Mouse (Mus musculus) limb, embryonic 12.5 days (tissue): Measurements from ENCODE around the gene Mybpc1. TPM values are rescaled to one million over a fixed set of nuclear protein-coding genes. Genes with fewer than 3 reads are reported as not detected.
"Not testable (repeated sequence)": the region's sequence is repeated elsewhere in the genome, so short reads cannot be mapped to it uniquely, and the experiment has no call there.

ENCODE experiments used
- ATAC-seq: fragments of 200-750 bp; cut with Nextera tagmentation; 2 replicates; pipeline ENCODE4 v1.8.0; 2017; ENCODE audit warnings: low read depth, moderate TSS enrichment; ENCODE audit not compliant: insufficient number of reproducible peaks, insufficient read depth, low FRiP score, low TSS enrichment
- H3K27ac ChIP-seq: fragments of 300-500 bp; sonication (generic); 2 replicates; pipeline ENCODE4 v1.5.1; 2016; ENCODE audit warnings: mild to moderate bottlenecking, moderate library complexity
- H3K27me3 ChIP-seq: fragments of 300-500 bp; sonication (generic); 2 replicates; pipeline ENCODE4 v1.6.1; 2016; ENCODE audit warnings: mild to moderate bottlenecking, moderate library complexity
- H3K36me3 ChIP-seq: fragments of 300-500 bp; sonication (generic); 2 replicates; pipeline ENCODE4 v1.6.1; 2016; ENCODE audit warnings: mild to moderate bottlenecking, moderate library complexity
- H3K4me1 ChIP-seq: fragments of 300-500 bp; sonication (generic); replicated peaks from 2 replicates; pipeline ENCODE4 v1.6.1; 2016
- H3K4me2 ChIP-seq: fragments of 300-500 bp; sonication (generic); 2 replicates; pipeline ENCODE4 v1.6.1; 2016; ENCODE audit warnings: mild to moderate bottlenecking, moderate library complexity
- H3K4me3 ChIP-seq: fragments of 300-500 bp; sonication (generic); replicated peaks from 2 replicates; pipeline ENCODE4 v1.5.1; 2016; ENCODE audit warnings: mild to moderate bottlenecking
- H3K9ac ChIP-seq: fragments of 300-500 bp; sonication (generic); replicated peaks from 2 replicates; pipeline ENCODE4 v1.6.1; 2016; ENCODE audit warnings: mild to moderate bottlenecking, moderate library complexity
- H3K9me3 ChIP-seq: fragments of 300-500 bp; sonication (generic); 2 replicates; pipeline ENCODE4 v1.6.1; 2016; ENCODE audit warnings: mild to moderate bottlenecking, moderate library complexity
- WGBS: fragments of 180-500 bp; shearing (Covaris S2); methylation state at CpG from one replicate; pipeline ENCODE4 v1.1.7; 2016; 5-methylcytosine and 5-hydroxymethylcytosine counted together
- polyA plus RNA-seq: library from polyadenylated mRNA; unstranded; fragments of >200 nt; fragmentation: Nextera tagmentation; extraction: Ambion mirVana; gene quantifications from 2 replicates; pipeline ENCODE4 v1.2.1, GENCODE M21; 2016

Mybpc1 gene
- polyA plus RNA-seq, 1 experiment from 2014 or later: 19.4 TPM

GRCm38 (mm10) chr10:88552738-88553137 lies 52.2 kb downstream of the Mybpc1 start:
- Histone ChIP-seq H3K9me3 (no peaks in the 10 kb centered on the region), H3K27me3 (no peaks in the 10 kb centered on the region), H3K36me3 (no peaks in the 10 kb centered on the region), H3K27ac (no peak overlapping the region), H3K4me2 (no peak overlapping the region), H3K9ac (no peak overlapping the region), H3K4me3 (no peak overlapping the region), H3K4me1 (no peaks in the 10 kb centered on the region)
- WGBS: 94% methylated on average over 2 of the region's 2 CpGs
- no peak for ATAC-seq

GRCm38 (mm10) chr10:88550225-88550624 lies 54.7 kb downstream of the Mybpc1 start:
- Histone ChIP-seq H3K36me3 (no peaks in the 10 kb centered on the region), H3K4me2 (no peak overlapping the region), H3K4me3 (no peak overlapping the region), H3K9me3 (no peaks in the 10 kb centered on the region), H3K27ac (no peak overlapping the region), H3K9ac (no peak overlapping the region), H3K4me1 (no peaks in the 10 kb centered on the region), H3K27me3 (no peaks in the 10 kb centered on the region)
- WGBS: 81% methylated on average over 3 of the region's 3 CpGs
- no peak for ATAC-seq

GRCm38 (mm10) chr10:88547635-88548034 lies 57.3 kb downstream of the Mybpc1 start:
- Histone ChIP-seq H3K4me2 (no peak overlapping the region), H3K27ac (no peak overlapping the region), H3K4me1 (no peaks in the 10 kb centered on the region), H3K9ac (no peak overlapping the region), H3K27me3 (no peaks in the 10 kb centered on the region), H3K36me3 (no peaks in the 10 kb centered on the region), H3K9me3 (peaks cover 8% of the 10 kb centered on the region; the same call in 1 of the 2 replicates), H3K4me3 (no peak overlapping the region)
- 40% methylated on average over 2 of the region's 2 CpGs for WGBS
- no peak for ATAC-seq

DNA sequence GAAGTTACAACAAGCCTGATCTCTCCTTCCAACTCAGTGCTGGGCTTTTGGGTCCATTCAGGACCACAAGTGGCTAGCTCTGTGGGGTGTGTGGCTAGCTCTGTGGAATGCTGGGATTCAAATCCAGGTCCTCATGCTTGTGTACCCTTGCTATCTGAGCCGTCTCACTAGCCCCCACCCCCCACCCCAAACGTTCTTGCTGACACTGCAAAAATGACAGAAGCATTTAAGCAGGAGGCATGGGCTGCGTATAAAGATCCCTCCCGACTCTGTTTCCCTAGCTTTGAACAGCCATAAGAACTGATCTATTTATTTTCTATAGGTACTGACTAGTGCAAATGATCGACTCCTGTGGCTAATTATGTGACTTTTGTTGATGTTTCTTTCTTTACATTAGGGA lies 74.3 kb downstream of the Mybpc1 start:
- no peak for ATAC-seq
- H3K27ac ChIP-seq: no peak overlapping the region
- no peak overlapping the region for H3K4me3 ChIP-seq
- H3K36me3 ChIP-seq: no peaks in the 10 kb centered on the region
- no peaks in the 10 kb centered on the region for H3K27me3 ChIP-seq
- WGBS: 80% methylated on average over 5 of the region's 5 CpGs
- H3K9ac ChIP-seq: no peak overlapping the region
- no peak overlapping the region for H3K4me2 ChIP-seq
- no peaks in the 10 kb centered on the region for H3K4me1 ChIP-seq
- H3K9me3 ChIP-seq: 0 out of 2 replicates have a peak, but pooled peaks cover 4% of the 10 kb centered on the region

- no peaks in the 10 kb centered on the region for H3K4me1 ChIP-seq
- no peak for ATAC-seq
- 81% methylated on average over 2 of the region's 2 CpGs for WGBS
- no peaks in the 10 kb centered on the region for H3K36me3 ChIP-seq
- no peak overlapping the region for H3K9ac ChIP-seq
- H3K9me3 ChIP-seq: no peaks in the 10 kb centered on the region
- H3K27ac ChIP-seq: no peak overlapping the region
- no peaks in the 10 kb centered on the region for H3K27me3 ChIP-seq
- H3K4me3 ChIP-seq: no peak overlapping the region
- H3K4me2 ChIP-seq: no peak overlapping the region
Observed at GRCm38 (mm10) chr10:88524016-88524415, 80.9 kb downstream of the Mybpc1 start.

DNA sequence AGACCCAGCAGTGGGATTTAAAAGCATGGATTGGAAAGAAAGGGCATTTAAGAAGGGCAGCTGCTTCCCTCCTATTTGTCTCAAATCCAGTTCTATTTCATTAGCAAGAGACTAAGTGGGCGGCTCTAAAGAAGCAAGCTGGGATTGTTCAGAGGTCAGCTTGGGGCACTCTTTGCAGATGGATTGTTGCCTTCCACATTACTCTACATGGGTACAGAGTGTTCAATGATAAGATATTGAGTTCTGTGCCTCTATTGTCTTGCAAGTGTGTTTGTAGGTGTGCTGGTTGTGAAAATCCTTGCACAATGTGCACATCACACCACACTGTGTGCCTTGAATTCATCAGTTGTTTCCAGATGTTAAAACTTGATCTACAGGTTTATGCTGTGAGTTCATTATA lies 81.7 kb downstream of the Mybpc1 start:
- no peak for ATAC-seq
- 71% methylated on average over 1 of the region's 1 CpGs for WGBS
- Histone ChIP-seq H3K36me3 (no peaks in the 10 kb centered on the region), H3K4me2 (no peak overlapping the region), H3K9me3 (no peaks in the 10 kb centered on the region), H3K27me3 (no peaks in the 10 kb centered on the region), H3K4me3 (no peak overlapping the region), H3K4me1 (no peaks in the 10 kb centered on the region), H3K9ac (no peak overlapping the region), H3K27ac (no peak overlapping the region)

DNA sequence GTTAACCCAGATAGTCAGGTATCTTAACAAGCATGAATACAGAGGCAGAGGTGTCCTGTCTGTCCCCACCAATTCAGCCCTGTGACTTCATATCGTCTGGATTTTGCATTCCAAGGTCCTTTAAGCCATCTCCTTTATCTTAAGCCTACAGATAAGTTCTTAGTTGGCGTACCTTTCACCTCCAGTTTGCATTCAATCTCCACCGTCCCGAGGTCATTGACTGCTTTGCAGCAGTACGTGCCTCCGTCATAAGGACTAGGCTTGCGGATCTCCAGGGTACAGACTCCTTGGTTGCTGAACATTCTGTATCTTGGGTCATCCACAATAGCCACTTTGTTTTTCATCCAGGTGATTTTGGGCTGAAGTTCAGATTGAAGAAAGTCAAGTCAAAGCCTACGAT lies 82.2 kb downstream of the Mybpc1 start:
- Histone ChIP-seq H3K4me3 (no peak overlapping the region), H3K9me3 (no peaks in the 10 kb centered on the region), H3K36me3 (no peaks in the 10 kb centered on the region), H3K27ac (no peak overlapping the region), H3K4me1 (no peaks in the 10 kb centered on the region), H3K27me3 (no peaks in the 10 kb centered on the region), H3K9ac (no peak overlapping the region), H3K4me2 (no peak overlapping the region)
- ATAC-seq: no peak
- 89% methylated on average over 8 of the region's 8 CpGs for WGBS

GRCm38 (mm10) chr10:88515049-88515448 lies 89.9 kb downstream of the Mybpc1 start:
- H3K4me2 ChIP-seq, H3K4me3 ChIP-seq, H3K27me3 ChIP-seq, H3K9me3 ChIP-seq, H3K4me1 ChIP-seq, ATAC-seq, H3K36me3 ChIP-seq, H3K9ac ChIP-seq, H3K27ac ChIP-seq: not testable (repeated sequence)
- 91% methylated on average over 7 of the region's 7 CpGs for WGBS

- H3K4me3 ChIP-seq: no peak overlapping the region
- WGBS: 55% methylated on average over 2 of the region's 2 CpGs
- no peaks in the 10 kb centered on the region for H3K36me3 ChIP-seq
- ATAC-seq: no peak
- H3K9me3 ChIP-seq: no peaks in the 10 kb centered on the region
- H3K4me1 ChIP-seq: no peaks in the 10 kb centered on the region
- H3K27ac ChIP-seq: no peak overlapping the region
- H3K4me2 ChIP-seq: no peak overlapping the region
- H3K27me3 ChIP-seq: no peaks in the 10 kb centered on the region
- no peak overlapping the region for H3K9ac ChIP-seq
Observed at GRCm38 (mm10) chr10:88514495-88514894, 90.5 kb downstream of the Mybpc1 start.

DNA sequence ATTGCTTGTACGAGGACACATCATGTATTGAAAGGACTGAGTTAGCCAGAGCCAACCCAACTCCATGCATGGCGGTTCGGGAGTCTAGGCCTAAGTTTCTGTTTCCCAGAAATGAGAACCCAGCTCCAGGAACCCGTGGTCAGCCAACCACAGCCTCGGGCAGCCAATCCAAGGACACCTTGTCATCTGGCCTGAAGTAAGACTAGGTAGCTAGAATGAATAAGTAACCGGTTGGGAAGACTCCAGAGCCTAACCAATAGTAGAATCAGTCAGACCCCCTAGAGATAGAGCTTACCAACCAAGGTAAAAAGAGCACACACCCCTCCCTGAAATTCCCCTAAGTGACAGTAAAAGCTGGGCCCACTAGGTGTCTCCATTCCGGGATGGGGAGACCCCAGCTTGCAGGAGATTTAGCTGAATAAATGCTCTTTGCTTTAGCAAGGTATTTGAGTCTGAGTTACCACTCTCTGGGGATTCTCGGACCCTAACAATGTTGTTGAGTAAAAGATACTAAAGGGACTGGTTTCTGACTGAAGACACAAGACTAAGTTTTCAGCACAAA lies 91.3 kb downstream of the Mybpc1 start:
- H3K27ac ChIP-seq: no peak overlapping the region
- no peak for ATAC-seq
- 70% methylated on average over 8 of the region's 8 CpGs for WGBS
- H3K4me1 ChIP-seq: no peaks in the 10 kb centered on the region
- no peaks in the 10 kb centered on the region for H3K36me3 ChIP-seq
- no peak overlapping the region for H3K4me3 ChIP-seq
- H3K9me3 ChIP-seq: no peaks in the 10 kb centered on the region
- no peak overlapping the region for H3K4me2 ChIP-seq
- H3K9ac ChIP-seq: no peak overlapping the region
- no peaks in the 10 kb centered on the region for H3K27me3 ChIP-seq

GRCm38 (mm10) chr10:88511355-88511754 lies 93.6 kb downstream of the Mybpc1 start:
- no peak overlapping the region for H3K27ac ChIP-seq
- no peaks in the 10 kb centered on the region for H3K9me3 ChIP-seq
- ATAC-seq: no peak
- no peak overlapping the region for H3K4me3 ChIP-seq
- no peaks in the 10 kb centered on the region for H3K36me3 ChIP-seq
- H3K4me1 ChIP-seq: no peaks in the 10 kb centered on the region
- WGBS: 88% methylated on average over 9 of the region's 9 CpGs
- H3K4me2 ChIP-seq: no peak overlapping the region
- H3K9ac ChIP-seq: no peak overlapping the region
- no peaks in the 10 kb centered on the region for H3K27me3 ChIP-seq

GRCm38 (mm10) chr10:88510503-88511271 lies 94.3 kb downstream of the Mybpc1 start:
- Histone ChIP-seq H3K9ac (no peak overlapping the region), H3K9me3 (no peaks in the 10 kb centered on the region), H3K27ac (no peak overlapping the region), H3K27me3 (no peaks in the 10 kb centered on the region), H3K4me1 (no peaks in the 10 kb centered on the region), H3K4me3 (no peak overlapping the region), H3K36me3 (no peaks in the 10 kb centered on the region), H3K4me2 (no peak overlapping the region)
- 82% methylated on average over 12 of the region's 12 CpGs for WGBS
- ATAC-seq: no peak
